Mouse (Mus musculus): ENCODE results near the gene Papola. TPM values are rescaled to one million over a fixed set of nuclear protein-coding genes. Genes with fewer than 3 reads are reported as not detected.

The Papola gene
- polyA plus RNA-seq, 1 experiment from 2014 or later = 120 TPM

GRCm38 (mm10) chr12:105863436-105863835 is 78.9 kb downstream of the Papola start:
- Histone ChIP-seq H3K36me3 (no peaks in the 10 kb centered on the region), H3K9ac (no peak overlapping the region), H3K27me3 (no peaks in the 10 kb centered on the region), H3K4me1 (replicated peaks) (no peaks in the 10 kb centered on the region), H3K9me3 (replicated peaks) (no peaks in the 10 kb centered on the region), H3K27ac (no peak overlapping the region), H3K4me3 (replicated peaks) (no peak overlapping the region), H3K4me2 (no peak overlapping the region)
- WGBS (ENCODE audit: insufficient replicate concordance) = 78% methylated on average over 11 of the region's 11 CpGs
- DNase-seq (no peak), ATAC-seq (ENCODE audit: low read depth) (no peak)

GRCm38 (mm10) chr12:105867646-105868045 is 83.2 kb downstream of the Papola start:
- no peak for DNase-seq
- no peak for ATAC-seq (ENCODE audit: low read depth)
- H3K27me3 ChIP-seq = no peaks in the 10 kb centered on the region
- no peak overlapping the region for H3K4me2 ChIP-seq
- no peak overlapping the region for H3K27ac ChIP-seq
- 74% methylated on average over 2 of the region's 2 CpGs for WGBS (ENCODE audit: insufficient replicate concordance)
- no peaks in the 10 kb centered on the region for H3K36me3 ChIP-seq
- no peaks in the 10 kb centered on the region for H3K9me3 ChIP-seq (replicated peaks)
- H3K4me1 ChIP-seq (replicated peaks) = peaks cover 8% of the 10 kb centered on the region; the same call in 1 of the 2 replicates
- H3K4me3 ChIP-seq (replicated peaks) = no peak overlapping the region
- no peak overlapping the region for H3K9ac ChIP-seq

DNA sequence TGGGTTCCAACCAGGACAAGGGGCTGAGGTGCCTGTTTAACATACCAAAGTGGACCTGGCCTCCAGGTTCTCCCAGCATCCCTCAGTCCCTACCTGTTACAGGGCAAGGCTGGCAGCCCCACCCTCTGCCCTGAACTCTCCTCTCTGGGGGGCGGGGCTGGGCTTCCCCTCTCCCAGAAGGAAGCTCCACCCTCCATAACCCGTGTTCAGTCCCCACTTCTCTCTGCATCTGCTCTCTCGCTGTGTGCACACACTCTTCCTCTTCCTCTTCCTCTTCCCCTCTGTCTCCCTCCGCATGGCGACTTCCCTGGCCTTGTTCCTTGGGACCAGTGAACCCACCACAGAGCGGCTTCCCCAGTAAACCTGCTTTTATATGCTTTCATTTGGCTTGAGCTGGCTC is 84.7 kb downstream of the Papola start:
- H3K4me3 ChIP-seq (replicated peaks) = no peak overlapping the region
- peaks cover 8% of the 10 kb centered on the region; the same call in 1 of the 2 replicates for H3K4me1 ChIP-seq (replicated peaks)
- peaks cover 2% of the 10 kb centered on the region; the same call in 1 of the 2 replicates for H3K27me3 ChIP-seq
- 0 out of 2 replicates have a peak overlapping the region, but pooled peaks have one; percentile 5 for H3K4me2 ChIP-seq
- no peaks in the 10 kb centered on the region for H3K36me3 ChIP-seq
- H3K27ac ChIP-seq = no peak overlapping the region
- no peaks in the 10 kb centered on the region for H3K9me3 ChIP-seq (replicated peaks)
- no peak overlapping the region for H3K9ac ChIP-seq
- 5% methylated on average over 6 of the region's 6 CpGs for WGBS (ENCODE audit: insufficient replicate concordance)
- no peak for ATAC-seq (ENCODE audit: low read depth)
- DNase-seq = no peak

- no peak overlapping the region for H3K9ac ChIP-seq
- no peak for ATAC-seq (ENCODE audit: low read depth)
- H3K9me3 ChIP-seq (replicated peaks) = no peaks in the 10 kb centered on the region
- H3K27ac ChIP-seq = no peak overlapping the region
- no peak overlapping the region for H3K4me3 ChIP-seq (replicated peaks)
- peaks cover 8% of the 10 kb centered on the region; the same call in 1 of the 2 replicates for H3K4me1 ChIP-seq (replicated peaks)
- 25% methylated on average over 14 of the region's 14 CpGs for WGBS (ENCODE audit: insufficient replicate concordance)
- H3K4me2 ChIP-seq = 0 out of 2 replicates have a peak overlapping the region, but pooled peaks have one; percentile 5
- DNase-seq = no peak
- H3K36me3 ChIP-seq = no peaks in the 10 kb centered on the region
- H3K27me3 ChIP-seq = peaks cover 5% of the 10 kb centered on the region; the same call in 1 of the 2 replicates
These were observed 85.2 kb downstream of the Papola start for GRCm38 (mm10) chr12:105869696-105870095.

- DNase-seq (peak; percentile 26), ATAC-seq (ENCODE audit: low read depth) (no peak)
- no peak overlapping the region for H3K27ac ChIP-seq
- H3K4me2 ChIP-seq = no peak overlapping the region
- H3K9me3 ChIP-seq (replicated peaks) = no peaks in the 10 kb centered on the region
- WGBS (ENCODE audit: insufficient replicate concordance) = 40% methylated on average over 2 of the region's 2 CpGs
- H3K4me3 ChIP-seq (replicated peaks) = no peak overlapping the region
- H3K27me3 ChIP-seq = peaks cover 11% of the 10 kb centered on the region; the same call in 1 of the 2 replicates
- H3K4me1 ChIP-seq (replicated peaks) = peaks cover 8% of the 10 kb centered on the region; the same call in 1 of the 2 replicates
- no peaks in the 10 kb centered on the region for H3K36me3 ChIP-seq
- H3K9ac ChIP-seq = no peak overlapping the region
These were observed 88.8 kb downstream of the Papola start for GRCm38 (mm10) chr12:105873283-105873682.

DNA sequence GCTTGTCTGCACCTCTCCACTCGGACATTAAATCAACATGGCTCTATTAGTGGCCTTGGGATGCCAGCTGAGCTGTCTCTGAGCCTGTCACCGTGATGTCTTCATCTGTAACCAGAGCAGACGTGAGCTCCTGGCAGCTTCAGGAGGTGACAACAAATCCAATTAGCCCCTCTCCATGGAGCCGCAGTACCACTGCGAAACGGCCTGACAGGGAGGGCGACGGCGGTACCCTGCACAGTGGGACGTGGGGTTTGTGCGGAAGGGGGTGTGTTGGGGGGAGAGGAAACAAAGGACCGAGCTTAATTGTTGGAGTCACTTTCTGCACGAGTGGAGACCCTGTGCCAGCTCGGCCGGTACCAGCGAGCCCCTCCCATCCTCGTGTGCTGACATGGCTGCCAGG is 90.6 kb downstream of the Papola start:
- peaks cover 11% of the 10 kb centered on the region; the same call in 1 of the 2 replicates for H3K27me3 ChIP-seq
- no peaks in the 10 kb centered on the region for H3K9me3 ChIP-seq (replicated peaks)
- H3K27ac ChIP-seq = no peak overlapping the region
- no peaks in the 10 kb centered on the region for H3K36me3 ChIP-seq
- ATAC-seq (ENCODE audit: low read depth) = no peak
- 24% methylated on average over 17 of the region's 17 CpGs for WGBS (ENCODE audit: insufficient replicate concordance)
- no peak overlapping the region for H3K9ac ChIP-seq
- no peak for DNase-seq
- no peaks in the 10 kb centered on the region for H3K4me1 ChIP-seq (replicated peaks)
- no peak overlapping the region for H3K4me2 ChIP-seq
- no peak overlapping the region for H3K4me3 ChIP-seq (replicated peaks)

DNA sequence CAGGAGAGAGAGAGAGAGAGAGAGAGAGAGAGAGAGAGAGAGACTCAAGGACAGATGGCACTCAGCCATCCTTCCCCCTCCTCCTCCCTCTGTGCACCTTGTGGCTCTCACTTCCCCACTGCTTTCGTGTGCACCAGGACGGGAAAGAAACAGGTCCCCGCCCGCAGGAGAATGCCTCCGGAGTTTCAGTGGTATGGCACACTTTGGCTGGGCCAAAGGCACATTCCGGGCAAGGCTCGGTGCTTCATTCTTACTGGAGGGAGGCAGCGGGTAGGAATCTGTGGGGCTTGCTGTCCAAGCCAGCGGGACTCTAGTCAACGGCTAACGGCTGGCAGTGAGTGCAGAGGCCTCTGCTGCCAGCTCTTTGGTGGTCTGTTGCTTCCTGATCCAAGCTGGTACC is 92.0 kb downstream of the Papola start:
- Histone ChIP-seq H3K36me3 (no peaks in the 10 kb centered on the region), H3K9me3 (replicated peaks) (no peaks in the 10 kb centered on the region), H3K4me2 (no peak overlapping the region), H3K4me3 (replicated peaks) (no peak overlapping the region), H3K9ac (no peak overlapping the region), H3K4me1 (replicated peaks) (no peaks in the 10 kb centered on the region), H3K27me3 (peaks cover 11% of the 10 kb centered on the region; the same call in 1 of the 2 replicates), H3K27ac (no peak overlapping the region)
- DNase-seq (no peak), ATAC-seq (ENCODE audit: low read depth) (no peak)
- WGBS (ENCODE audit: insufficient replicate concordance) = 48% methylated on average over 11 of the region's 11 CpGs

DNA sequence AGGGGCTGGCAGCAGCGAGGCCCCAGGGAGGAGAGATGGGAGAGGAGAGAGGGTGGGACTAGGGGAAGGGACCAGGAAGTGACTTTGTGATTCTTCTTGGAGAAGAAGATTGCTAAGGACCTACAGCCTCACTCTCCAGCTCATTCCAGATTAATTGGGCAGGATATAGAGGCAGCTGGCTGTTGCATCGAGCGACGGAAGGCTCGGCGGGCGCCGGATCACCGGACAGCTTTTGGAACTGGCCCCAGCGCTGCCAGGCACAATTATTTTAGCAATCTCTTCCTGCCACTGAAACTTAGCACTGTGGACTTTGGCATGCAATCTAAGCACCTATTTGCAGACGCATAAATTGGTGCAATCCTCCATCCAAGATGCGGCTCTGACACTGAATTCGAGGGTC is 92.4 kb downstream of the Papola start:
- H3K4me2 ChIP-seq = no peak overlapping the region
- DNase-seq (no peak), ATAC-seq (ENCODE audit: low read depth) (no peak)
- no peak overlapping the region for H3K9ac ChIP-seq
- H3K27me3 ChIP-seq = peaks cover 11% of the 10 kb centered on the region; the same call in 1 of the 2 replicates
- 67% methylated on average over 13 of the region's 13 CpGs for WGBS (ENCODE audit: insufficient replicate concordance)
- no peak overlapping the region for H3K27ac ChIP-seq
- no peaks in the 10 kb centered on the region for H3K36me3 ChIP-seq
- H3K4me1 ChIP-seq (replicated peaks) = no peaks in the 10 kb centered on the region
- H3K9me3 ChIP-seq (replicated peaks) = no peaks in the 10 kb centered on the region
- no peak overlapping the region for H3K4me3 ChIP-seq (replicated peaks)

DNA sequence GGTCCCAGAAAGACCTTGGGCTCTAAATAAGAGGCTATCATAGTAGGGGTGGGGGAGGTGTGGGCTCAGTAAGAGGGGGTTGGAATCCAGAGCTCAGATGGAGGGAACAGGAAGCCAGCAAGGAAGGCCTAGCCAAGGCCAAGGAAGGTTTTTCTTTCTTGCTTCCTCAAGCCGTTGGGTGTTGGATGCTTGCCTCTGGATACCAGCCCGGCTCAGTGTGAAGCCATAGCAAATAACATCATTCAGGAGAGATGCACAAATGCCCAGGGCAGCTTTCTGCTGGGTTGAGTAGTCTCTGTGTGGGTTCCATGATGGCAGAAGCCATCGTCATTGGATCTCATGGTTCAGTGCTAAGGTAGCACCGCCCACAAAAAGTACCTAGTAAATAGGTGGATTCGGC is 94.3 kb downstream of the Papola start:
- no peak overlapping the region for H3K27ac ChIP-seq
- H3K9ac ChIP-seq = no peak overlapping the region
- no peaks in the 10 kb centered on the region for H3K36me3 ChIP-seq
- no peaks in the 10 kb centered on the region for H3K4me1 ChIP-seq (replicated peaks)
- no peak overlapping the region for H3K4me3 ChIP-seq (replicated peaks)
- no peaks in the 10 kb centered on the region for H3K9me3 ChIP-seq (replicated peaks)
- peaks cover 11% of the 10 kb centered on the region; the same call in 1 of the 2 replicates for H3K27me3 ChIP-seq
- WGBS (ENCODE audit: insufficient replicate concordance) = 70% methylated on average over 5 of the region's 5 CpGs
- DNase-seq = no peak
- ATAC-seq (ENCODE audit: low read depth) = no peak
- no peak overlapping the region for H3K4me2 ChIP-seq

GRCm38 (mm10) chr12:105883799-105884514 is 99.5 kb downstream of the Papola start:
- no peak overlapping the region for H3K4me3 ChIP-seq (replicated peaks)
- H3K4me2 ChIP-seq = no peak overlapping the region
- H3K36me3 ChIP-seq = no peaks in the 10 kb centered on the region
- no peak for ATAC-seq (ENCODE audit: low read depth)
- no peak for DNase-seq
- no peaks in the 10 kb centered on the region for H3K4me1 ChIP-seq (replicated peaks)
- no peaks in the 10 kb centered on the region for H3K9me3 ChIP-seq (replicated peaks)
- H3K27me3 ChIP-seq = no peaks in the 10 kb centered on the region
- 62% methylated on average over 12 of the region's 12 CpGs for WGBS (ENCODE audit: insufficient replicate concordance)
- no peak overlapping the region for H3K27ac ChIP-seq
- H3K9ac ChIP-seq = no peak overlapping the region

DNA sequence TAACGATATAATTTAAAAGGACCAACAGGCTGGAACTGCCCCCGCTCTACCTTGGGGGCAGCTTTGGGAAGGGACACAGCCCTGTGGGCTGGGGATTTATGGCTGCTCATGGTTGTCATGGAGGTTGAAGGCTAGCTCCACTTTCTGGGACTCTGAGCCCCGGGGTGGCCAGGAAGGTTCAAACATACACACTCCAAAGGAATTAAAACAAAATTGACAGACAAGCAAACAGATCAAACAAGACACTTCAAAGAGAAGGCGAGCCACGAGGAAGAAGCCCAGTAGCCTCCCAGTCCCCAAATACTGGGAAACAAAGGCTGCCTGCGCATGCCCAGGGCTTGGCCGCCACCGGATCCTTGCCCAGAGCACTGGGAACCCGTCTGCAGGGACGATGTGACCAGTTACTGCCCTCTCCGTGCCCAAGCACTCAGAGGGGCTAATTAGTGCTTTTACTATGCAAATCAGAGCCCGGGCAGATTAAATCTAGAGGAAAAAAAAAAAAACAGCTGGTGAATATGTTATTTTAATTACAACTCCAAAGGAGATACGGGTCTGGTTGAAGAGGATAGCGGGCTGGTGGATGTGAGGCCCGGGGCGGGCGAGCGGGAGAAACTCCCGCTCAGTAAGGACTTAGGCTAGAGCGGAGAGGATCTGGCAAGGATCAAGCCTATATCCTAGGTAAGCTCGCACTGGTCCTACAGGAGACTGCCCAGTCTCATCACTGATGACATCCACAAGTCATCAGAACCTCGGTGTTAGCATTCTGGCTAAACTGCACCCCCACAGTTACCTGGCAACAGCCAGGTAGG is 100.2 kb downstream of the Papola start:
- Histone ChIP-seq H3K27ac (no peak overlapping the region), H3K27me3 (no peaks in the 10 kb centered on the region), H3K4me1 (replicated peaks) (no peaks in the 10 kb centered on the region), H3K9me3 (replicated peaks) (no peaks in the 10 kb centered on the region), H3K36me3 (no peaks in the 10 kb centered on the region), H3K4me2 (no peak overlapping the region), H3K4me3 (replicated peaks) (no peak overlapping the region), H3K9ac (no peak overlapping the region)
- no peak for ATAC-seq (ENCODE audit: low read depth)
- WGBS (ENCODE audit: insufficient replicate concordance) = 37% methylated on average over 22 of the region's 22 CpGs
- no peak for DNase-seq

Data from liver, embryonic 13.5 days (tissue).